Mouse (Mus musculus) neutrophil, adult 59 days (primary cell): ENCODE data around the gene Yme1l1. TPM values are rescaled to one million over a fixed set of nuclear protein-coding genes. Genes with fewer than 3 reads are reported as not detected.

Source experiments
- total RNA-seq, 2 experiments: library from RNA; stranded (reverse); gene quantifications; 1 replicate in 1 of 2; 2 replicates in 1 of 2; pipeline ENCODE4 v1.2.4; 2023

The Yme1l1 gene
- total RNA-seq: 100 to 1,000 TPM in 1 of 2 experiments, 10 to 100 TPM in 1; 90.1 to 104 TPM

GRCm38 (mm10) chr2:23155777-23156607, at the start of gene Yme1l1, which contains the start of gene Mastl:
Gene Yme1l1 (plus strand): TSS chr2:23156369.
Gene Mastl (minus strand): TSS chr2:23156024.

GRCm38 (mm10) chr2:23207070-23207526, 50.9 kb downstream of the Yme1l1 start, which contains the start of gene 4931423N10Rik:
Gene 4931423N10Rik (plus strand): TSS chr2:23207476.

Other genes starting within 250 kb of the Yme1l1 start
- 100 to 1,000 TPM; 148 to 156 TPM for gene Abi1, start 116.1 kb upstream of the Yme1l1 start, total RNA-seq
- 10 to 100 TPM; 26.4 to 39.0 TPM for gene Acbd5, start 88.2 kb upstream of the Yme1l1 start, total RNA-seq
- gene Mastl, start 345 bp upstream of the Yme1l1 start, total RNA-seq: 1 to 10 TPM; 7.4 to 8.1 TPM
- gene 4931423N10Rik, start 51.1 kb downstream of the Yme1l1 start, total RNA-seq: not detected
- gene Nxph2, start 164.9 kb downstream of the Yme1l1 start, total RNA-seq: not detected